Mouse (Mus musculus): Measurements from ENCODE around the gene Setd3.

- TF ChIP-seq CTCF (IDR thresholded peaks at IDR 0.05; ENCODE audit: extremely low read depth, insufficient read depth, insufficient read length, insufficient replicate concordance) (no peak), POLR2A (IDR thresholded peaks at IDR 0.05; ENCODE audit: low read depth, low read length) (no peak)
These were observed 7.8 kb downstream of the Setd3 start for GRCm38 (mm10) chr12:108171336-108171735.
